Mouse (Mus musculus) liver (tissue): ENCODE results near the gene Ptk6.

Experiments used
- DNase-seq: peaks from one replicate; pipeline ENCODE4 v3.0.0-alpha.2; 2020; ENCODE audit warnings: mixed read lengths

Ptk6 gene

DNA sequence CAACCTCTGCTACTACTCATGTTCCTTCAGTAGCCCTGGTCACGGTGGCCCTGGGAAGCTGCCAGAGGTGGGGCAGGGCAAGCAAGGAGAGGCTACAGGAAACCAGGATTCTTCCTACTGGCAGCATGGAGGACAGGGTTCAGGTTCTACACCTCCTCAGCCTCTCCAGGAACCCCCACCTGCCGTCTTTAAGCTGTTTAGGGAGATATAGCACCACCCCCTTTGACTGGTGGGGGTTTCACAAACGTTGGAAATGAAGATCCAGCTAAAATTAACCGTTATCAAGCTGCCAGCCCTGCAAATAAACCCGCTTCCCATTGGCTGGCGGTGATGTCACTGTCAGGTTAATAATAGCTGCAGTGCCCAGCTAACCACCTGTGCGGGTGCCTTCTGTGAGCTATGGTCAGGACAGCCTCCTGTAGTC lies 43.5 kb downstream of the Ptk6 start:
- DNase-seq: no peak

DNA sequence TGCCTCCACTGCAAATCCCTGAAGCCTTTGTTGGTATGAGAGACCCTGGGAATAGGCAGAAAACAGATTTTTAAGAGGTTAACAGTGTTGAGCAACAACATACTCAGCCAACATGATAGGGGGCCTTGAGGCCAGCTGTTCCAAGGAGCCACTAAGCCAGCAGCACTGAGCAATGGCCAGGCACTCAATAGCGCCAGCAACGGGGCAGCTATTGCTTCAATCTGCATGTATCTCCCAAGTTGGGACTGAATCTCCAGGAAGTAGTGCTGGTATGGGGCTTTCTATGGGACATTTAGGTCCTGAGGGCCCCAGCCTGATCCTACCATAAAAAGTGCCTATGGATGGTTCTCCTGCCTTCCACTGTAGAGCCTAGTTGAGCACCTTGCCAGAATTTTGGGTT lies 44.1 kb downstream of the Ptk6 start:
- no peak for DNase-seq

DNA sequence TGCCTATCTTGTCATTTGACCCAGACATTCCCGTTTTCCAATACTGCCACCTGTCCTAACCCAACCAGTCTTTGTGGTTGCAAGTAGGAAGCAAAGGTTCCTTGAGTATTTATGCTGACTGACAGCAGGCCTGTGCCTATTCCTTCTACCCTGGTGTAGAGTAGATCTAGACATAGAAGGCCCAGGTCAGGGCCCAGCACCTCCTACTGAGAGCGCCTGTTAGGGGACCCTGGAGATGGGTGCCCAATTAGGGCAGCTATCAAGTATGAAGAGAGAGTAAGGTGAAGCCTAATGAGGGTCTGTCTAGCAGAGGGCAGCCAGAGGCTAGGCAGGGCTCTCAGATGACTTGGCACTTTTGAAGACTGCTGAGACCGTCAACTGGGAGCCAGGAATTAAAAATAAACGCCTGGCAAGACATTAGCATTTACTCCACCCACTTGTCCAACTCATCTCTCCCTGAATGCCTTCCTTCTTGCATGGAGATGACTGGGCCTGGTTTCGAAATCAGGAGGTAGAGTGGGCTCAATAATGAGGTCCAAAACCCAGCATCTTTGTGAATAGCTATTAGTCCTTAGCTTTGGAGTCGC lies 44.8 kb downstream of the Ptk6 start:
- DNase-seq: no peak

DNA sequence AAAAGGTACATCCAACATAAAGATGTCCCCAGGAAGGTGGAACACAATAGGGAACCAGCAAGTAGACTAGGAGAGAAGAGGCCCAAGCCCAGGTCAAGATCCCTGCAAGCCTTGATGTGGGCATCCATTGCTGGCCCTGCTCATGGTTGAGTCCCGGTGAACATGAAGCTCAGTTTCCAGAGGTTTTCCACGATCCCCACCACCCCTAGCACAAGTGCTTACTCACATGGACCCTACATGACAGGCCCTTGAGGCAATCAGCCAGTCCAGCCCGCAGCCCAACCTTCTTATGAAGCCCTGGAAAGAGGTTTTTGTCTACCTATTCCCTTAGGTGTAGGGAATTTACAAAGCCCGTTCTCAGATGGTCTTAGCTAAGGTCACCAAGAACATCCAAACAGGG lies 45.4 kb downstream of the Ptk6 start:
- no peak for DNase-seq

DNA sequence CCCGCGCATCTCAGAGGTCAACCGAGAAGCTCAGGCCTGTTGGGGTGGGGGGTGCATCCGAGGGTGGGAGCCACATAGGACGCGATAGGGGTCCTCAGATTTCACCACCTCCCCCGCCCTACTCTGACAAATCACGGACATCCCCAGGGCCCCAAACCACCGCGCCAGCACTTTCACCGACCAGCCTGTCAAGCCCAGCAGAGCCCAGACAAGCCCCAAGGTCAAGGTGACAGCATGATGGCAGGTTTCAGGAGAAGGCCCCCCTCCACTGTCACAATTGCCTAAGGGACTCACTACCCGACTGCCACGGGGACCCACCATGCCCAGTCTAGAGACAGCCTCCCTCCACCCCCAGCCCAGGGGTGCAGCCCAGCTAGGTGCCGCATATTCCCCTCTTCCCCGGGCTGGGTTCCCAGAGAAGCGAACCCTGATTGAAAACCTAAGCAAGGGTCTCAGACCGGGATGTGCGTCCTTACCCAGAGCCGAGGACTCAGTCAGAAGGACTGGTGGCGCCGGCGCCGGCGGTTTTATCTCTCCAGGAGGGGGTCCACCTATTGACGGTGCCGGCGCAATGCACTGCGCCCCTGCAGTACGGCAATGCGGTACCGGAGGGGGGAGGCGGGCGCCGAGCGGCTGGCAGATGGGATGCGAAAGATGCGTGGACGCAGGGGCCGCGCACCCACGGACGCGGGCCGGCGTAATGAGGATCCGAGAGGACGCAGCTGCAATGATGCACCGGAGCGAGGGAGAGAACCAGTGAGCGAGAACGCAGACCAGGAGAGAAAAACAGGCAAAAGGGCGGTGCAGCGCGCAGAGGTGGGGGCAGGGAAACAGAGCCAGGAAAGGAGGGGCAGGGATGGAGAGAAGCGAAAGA lies 46.1 kb downstream of the Ptk6 start, which contains the start of gene Eef1a2:
Eef1a2 (minus strand) TSS at position 767 of the 874 bp plus-strand sequence.
- DNase-seq: no peak

DNA sequence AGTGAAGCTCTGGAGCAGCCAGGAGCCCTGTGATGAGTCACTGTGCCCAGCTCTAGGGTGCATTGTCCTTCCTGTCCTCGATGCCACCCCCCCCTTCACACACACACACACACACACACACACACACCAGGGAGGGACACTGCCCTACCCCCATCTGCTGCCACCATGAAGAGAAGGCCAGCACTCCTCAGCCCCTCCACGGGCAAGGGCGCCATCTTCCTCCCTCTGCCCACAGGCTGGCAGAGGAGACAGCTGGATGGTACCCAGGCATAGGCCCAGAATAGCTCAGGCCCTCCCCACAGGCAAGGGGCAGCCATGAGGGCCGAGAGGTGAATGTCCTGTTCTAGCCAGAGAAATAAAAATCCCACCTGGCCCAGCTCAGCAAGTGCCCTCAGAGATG lies 46.8 kb downstream of the Ptk6 start:
- DNase-seq: no peak

DNA sequence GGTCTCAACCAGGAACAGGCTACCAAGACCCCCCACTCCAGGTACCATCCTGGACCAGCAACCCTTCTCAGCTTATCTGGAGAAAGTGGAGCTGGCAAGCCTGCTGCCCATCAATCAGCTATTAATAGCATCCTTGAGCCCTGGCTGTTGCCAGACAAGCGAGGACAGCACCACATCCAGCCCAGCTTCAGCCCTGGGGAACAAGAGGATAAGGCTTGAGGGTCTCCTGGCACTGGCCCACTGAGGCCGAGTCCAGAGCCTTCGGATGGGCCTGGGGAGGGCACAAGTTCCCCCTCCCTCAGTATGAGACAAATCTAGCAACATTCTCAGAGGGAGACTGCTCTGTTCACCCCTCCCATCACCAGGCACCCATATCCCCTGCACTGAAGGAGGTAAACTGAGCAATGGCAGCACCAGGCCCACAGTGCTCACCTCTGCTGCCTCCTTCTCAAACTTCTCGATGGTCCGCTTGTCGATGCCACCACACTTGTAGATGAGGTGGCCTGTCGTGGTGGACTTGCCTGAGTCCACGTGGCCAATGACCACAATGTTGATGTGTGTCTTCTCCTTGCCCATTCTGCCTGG lies 47.7 kb downstream of the Ptk6 start:
- DNase-seq: no peak

DNA sequence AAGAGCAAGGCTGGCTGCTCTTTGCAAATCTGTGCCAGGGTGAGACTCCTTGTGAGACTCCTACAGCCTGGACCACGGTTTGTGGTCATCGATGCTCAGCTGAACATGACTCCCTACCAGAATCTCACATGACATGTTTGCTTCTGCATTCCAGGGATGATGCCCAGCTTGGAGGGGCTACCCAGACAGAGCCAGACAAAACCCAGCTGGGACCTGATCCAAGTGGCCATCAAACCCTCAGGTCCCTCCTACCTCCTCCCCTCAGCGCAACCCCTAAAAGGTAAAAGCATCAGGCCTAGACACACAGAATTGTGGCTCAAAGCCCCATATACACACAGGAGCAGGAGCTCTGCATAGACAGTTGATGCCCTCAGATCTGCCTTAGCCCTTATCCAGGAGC lies 48.2 kb downstream of the Ptk6 start:
- DNase-seq: no peak

DNA sequence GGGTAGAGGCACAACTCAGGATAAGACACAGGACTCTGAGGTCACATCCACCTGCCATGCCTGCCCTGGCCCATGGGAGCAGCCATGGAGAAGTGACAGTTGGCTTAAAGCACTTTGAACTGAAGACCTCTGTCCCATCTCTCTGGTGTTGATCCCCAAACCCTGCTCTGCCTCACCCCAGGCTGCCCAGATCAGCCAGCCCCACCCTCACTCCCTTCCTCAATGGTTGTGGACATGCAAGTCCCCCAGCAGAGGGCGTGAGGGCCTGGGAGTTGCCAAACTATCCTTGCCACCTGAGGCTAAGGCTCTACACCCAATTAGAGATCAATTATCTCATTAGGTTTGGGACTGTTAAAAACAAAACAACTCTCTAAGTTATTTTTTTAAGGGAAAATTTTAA lies 48.8 kb downstream of the Ptk6 start:
- DNase-seq: peak; percentile 16

DNA sequence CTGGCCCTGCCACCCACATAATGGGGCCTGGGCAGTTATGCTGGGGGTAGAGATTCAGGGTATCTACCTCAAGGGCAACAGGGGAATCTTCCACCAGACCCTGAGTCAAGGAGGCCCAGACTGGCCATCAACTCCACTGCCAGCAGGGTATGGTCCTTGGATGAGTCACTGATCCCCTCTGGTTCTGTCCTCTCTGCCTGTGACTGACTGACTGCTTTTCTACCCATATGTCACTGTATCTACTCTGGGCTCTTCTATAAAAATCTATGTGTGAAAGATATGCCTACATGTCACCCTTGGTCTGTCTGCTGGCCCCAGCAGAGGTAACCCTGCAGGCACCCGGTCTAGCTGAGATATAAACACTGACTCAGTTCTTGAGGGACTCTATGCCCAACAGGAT lies 49.5 kb downstream of the Ptk6 start:
- no peak for DNase-seq

DNA sequence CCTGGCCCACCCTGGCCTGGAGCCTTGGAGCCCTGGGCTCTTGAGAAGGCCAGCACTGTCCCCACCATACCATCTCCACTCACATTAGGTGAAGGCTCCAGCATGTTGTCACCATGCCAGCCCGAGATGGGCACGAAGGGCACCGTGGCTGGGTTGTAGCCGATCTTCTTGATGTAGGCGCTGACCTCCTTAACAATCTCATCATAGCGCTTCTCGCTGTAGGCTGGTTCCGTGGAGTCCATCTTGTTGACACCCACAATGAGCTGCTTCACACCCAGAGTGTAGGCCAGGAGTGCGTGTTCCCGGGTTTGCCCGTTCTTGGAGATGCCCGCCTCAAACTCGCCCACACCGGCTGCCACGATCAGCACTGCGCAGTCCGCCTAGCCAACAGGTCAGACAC lies 49.9 kb downstream of the Ptk6 start:
- DNase-seq: no peak

DNA sequence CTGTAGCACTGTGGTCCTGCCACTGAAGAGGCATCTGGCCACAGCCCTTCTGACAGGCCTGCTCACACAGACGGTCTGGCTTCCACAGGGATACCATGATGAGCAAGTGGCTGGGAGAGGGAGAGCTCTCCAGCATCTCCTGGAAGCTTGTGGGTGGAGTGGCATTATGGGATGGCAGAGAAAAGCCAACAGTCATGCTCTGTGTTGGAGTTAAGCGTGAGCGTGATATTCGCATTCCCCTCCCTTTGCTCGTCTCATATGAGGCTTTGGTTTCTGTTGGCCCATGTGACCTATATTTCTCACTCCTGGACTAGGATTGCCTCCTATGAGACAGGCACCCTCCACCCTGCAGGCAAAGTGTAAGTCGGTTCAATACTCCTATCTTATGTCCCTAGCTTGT lies 52.3 kb downstream of the Ptk6 start:
- DNase-seq: no peak

DNA sequence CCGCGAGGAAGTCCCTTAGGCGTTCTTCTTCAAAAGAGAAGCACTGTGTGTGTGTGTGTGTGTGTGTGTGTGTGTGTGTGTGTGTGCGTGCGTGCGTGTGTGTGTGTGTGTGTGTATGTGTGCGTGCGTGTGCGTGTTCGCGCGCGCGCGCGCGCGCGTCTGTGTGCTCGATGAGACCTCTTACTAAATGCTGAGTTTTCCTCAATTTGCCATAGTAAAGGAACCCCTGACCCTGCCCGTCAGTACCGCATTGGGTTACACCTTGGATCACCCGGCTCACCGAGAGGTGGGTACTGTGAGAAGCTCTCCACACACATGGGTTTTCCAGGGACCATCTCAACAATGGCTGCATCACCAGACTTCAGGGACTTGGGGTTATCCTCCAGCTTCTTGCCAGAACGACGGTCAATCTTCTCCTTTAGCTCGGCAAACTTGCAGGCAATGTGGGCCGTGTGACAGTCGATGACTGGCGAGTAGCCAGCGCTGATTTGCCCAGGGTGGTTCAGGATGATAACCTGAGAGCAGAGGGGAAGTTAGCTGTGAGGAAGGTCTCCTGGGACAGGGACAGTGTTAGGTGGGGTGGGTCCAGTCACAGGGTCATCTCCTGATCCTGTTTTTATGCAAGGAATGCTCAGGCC lies 54.2 kb downstream of the Ptk6 start:
- no peak for DNase-seq

DNA sequence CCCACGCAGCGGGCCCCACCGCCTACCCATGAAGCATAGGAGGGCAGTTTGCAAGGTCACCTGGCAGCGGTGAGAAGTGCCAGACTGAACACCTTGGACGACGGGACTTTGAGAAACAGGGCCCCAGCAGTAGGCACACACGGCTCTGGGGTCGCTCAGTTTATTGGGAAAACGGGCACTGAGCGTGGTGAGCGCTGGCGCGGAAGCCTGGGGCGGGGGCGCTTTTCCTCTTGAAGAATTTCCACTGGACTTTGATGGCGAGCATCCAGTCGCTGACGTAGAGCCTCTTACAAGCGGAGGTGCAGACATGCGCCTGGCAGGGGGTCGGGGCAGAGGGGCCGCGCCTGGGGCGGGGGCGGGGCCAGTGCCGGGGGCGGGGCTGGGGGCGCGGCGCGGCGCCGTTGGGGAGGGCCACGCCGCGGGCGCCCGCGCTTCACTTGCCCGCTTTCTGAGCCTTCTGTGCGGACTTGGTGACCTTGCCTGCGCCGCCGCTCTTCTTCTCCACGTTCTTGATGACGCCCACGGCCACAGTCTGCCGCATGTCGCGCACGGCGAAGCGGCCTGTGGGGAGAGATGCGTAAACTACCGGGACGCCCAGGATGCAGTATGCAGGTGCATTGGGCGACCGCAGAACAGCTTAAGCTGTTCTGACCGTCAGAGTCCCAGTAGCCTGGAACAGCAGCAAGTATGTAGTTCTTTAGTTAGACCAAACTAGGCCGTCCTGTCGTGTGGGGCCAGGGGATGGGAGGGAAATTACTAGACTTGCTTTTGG lies 54.9 kb downstream of the Ptk6 start:
- peak; percentile 20 for DNase-seq

DNA sequence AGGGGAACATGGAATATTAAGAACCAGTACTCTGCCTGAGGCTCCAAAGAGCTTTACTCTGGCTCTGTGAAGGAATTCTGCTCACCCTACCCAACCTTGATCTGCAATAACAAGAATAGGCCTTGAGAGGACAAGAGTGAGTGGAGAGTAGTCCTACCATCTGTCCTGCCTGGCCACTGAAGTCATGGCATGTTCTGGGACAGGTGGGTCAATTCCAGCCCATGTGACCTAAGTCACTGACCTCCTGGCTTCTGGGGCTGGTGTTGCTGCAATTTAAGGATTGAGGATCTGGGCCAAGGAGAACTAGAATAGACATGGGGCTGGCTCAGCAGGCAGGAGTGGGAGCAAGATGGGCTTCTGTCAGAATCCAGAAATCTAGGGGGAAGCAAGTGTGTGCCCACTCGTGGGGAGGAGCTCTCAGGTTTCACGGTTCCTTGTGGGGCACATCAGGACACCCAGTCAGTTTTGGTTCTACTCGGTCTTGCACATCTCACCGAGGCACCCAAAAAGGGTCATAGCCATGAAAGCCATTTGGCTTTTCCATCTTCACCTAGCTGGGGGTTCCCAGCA lies 55.5 kb downstream of the Ptk6 start:
- no peak for DNase-seq

DNA sequence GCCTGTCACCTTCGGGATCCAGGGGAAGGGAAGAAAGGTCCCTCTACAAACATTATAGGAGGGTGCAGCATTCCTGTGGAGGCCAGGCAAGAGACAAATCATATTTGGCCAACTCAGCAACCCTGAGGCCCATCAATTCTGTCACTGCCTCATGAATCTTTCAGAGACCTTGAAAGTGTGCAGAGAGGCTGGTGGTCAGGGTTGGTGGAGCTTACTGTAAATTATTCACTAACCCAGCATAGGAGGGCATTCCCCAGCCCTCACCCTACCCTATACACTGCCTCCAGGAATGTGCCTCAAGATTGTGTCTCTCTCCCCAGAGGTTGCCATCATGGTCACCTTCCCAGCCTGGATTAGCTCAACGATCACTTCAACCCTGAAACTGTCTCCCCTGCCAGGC lies 57.9 kb downstream of the Ptk6 start:
- DNase-seq: no peak
